Mouse (Mus musculus): ENCODE measurements around the gene Fnbp1. TPM values are rescaled to one million over a fixed set of nuclear protein-coding genes. Genes with fewer than 3 reads are reported as not detected.

Fnbp1 gene
- polyA plus RNA-seq, 1 experiment = 101 TPM

DNA sequence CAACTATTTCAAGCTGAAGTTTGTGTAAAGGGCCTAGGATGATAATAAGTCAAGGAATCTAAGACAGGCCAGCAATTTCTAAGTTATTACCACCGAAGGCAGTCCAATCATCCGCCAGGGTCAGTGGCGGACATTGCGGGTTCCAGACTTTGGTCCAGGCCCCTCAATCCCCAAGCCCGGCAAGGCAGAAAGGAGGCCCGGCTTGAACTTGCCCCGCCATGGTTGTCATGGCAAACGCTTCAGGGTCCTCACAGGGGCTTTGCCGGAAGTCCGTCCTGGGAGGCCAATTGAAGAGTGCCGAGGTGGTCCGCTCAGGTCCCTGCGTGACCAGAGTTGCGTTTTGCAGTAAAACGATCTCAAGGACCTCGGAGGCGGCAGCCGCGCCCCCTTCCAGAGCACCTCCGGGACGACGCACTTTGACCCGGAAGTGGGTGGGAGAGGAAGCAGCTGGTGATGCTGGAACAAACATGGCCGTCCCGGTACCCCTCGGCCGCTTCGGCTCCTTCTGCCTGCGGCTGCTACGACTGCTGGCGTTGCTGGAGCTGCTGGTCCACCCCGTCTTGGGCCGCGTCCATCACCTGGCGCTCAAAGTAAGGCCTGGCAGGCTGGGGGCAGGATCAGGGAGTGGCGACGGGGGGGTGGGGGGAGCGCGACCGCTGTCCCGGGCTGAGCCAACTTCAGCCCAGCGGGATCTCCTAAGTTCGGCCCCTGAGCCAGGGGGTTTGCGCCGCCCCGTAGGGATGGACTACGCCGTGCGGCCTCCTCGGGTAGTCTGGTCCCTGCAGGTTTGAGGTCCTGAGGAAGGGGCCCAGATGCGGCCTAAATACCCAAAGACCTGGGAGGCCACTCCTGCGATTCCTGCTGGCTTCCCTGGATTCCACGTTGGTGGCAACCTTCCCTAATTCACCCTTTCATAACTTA, 10.3 kb upstream of the Fnbp1 start, which contains the start of gene Gpr107:
TSS of gene Gpr107 (plus strand) at position 425 of the 921 bp plus-strand sequence.
- DNase-seq (ENCODE audit: extremely low spot score in 1 of 2, low spot score in 1 of 2) = peak; percentile 71 to 83

- no peak for DNase-seq (ENCODE audit: extremely low spot score in 1 of 2, low spot score in 1 of 2)
Observed at GRCm38 (mm10) chr2:31150762-31151161, 9.0 kb upstream of the Fnbp1 start.

GRCm38 (mm10) chr2:31147054-31147453, 5.2 kb upstream of the Fnbp1 start:
- no peak for DNase-seq (ENCODE audit: extremely low spot score in 1 of 2, low spot score in 1 of 2)

DNA sequence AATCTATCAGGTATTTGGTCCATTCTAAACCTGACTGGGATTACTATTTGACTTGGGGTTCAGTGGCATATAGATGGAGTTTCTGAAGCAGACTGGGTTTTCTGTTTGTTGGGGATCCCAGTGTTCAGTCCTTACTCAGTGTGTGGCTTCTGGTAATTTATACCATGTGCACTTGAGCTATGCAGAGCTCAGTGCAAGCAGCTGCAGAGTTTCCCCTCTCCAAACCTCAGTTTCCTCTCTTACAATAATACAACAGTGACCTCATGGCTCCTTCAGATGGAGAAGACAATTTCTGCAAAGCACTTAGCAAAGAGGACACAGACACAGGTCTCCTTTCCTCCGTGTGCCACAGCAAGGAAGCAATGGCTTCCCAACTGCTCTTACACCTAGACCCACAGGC, 3.1 kb upstream of the Fnbp1 start:
- DNase-seq (ENCODE audit: extremely low spot score in 1 of 2, low spot score in 1 of 2) = no peak

DNA sequence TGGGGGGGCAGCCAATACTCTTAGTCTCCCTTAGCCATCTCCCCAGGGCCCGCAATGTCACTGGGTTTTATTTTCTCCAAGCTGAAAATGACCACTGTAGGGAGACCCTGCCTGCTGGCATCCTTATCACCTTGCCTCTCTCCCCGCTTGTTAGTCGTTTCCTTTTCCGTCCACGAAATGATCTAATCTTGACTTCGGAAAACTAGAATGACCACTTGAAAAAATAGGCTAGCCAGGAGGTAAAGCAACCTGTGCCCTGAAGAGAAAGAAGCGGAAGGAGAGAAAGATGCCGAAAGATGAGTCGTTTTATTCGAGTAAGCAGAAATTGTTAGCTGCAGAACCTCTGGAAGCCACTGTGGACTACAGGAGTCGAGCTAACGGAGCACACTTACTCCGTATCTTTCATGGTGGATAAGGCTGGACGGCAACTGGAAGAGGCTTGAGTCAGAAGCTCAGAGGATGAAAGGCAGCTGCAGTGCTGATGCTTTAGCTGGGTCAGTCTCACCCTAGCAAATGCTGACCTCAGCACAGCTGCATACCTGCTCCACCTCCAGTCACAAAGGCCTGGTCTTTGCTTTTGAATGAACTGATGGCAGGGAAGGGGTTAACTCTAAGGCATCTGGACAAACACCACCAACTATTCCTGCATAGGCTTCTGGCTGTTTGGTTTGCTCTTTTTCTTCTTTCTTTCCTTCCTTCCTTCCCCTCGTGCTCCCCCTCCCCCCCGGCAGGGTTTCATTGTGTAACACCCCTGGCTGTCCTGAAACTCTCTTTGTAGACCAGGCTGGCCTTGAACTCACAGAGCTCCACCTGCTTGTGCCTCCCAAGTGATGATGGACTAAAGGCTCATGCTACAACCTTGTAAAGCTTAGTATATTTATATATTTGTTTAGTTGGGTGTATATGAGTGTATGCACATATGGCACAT, 2.2 kb upstream of the Fnbp1 start:
- DNase-seq (ENCODE audit: extremely low spot score in 1 of 2, low spot score in 1 of 2) = no peak

DNA sequence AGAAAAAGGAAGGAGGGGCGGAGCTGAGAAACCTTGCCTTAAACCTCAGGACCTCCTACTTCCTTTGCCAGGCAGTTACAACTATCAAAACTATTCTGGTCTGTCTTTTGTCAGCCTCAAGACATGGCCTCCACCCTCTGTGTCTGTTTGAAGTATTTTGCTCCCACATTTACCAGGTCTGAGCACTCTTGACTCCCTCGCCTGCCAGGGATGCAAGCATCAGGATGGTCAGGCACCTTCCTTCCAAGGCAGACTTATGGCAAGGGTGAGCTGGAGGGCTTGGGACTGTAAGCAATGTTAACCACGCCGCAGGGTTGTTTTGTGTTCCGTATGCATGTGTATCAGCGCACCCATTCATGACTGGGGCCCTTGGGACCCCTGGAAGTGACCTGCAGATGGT, 1.5 kb upstream of the Fnbp1 start:
- no peak for DNase-seq (ENCODE audit: extremely low spot score in 1 of 2, low spot score in 1 of 2)

DNA sequence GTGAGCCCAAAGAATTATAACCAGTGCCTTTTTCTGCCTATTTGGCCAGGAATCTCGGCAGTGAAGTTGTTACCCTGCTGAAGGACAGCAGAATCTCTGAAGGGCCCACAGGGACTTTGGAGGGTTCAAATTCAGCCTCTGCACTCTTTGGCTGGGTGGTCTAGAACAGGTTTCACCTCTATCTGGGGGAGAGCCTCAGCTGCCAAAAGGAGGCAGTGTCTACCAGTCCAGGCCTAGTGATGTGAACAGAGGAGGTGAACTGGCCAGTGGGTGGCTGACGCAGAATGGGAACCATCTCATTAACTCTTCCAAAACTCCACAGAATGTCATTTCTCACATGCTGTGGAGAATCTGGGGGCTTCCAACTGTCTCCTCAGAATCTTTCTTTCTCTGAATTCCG, 697 bp upstream of the Fnbp1 start:
- DNase-seq (ENCODE audit: extremely low spot score in 1 of 2, low spot score in 1 of 2) = no peak

GRCm38 (mm10) chr2:31141074-31141866, 538 bp downstream of the Fnbp1 start:
- no peak for DNase-seq (ENCODE audit: extremely low spot score in 1 of 2, low spot score in 1 of 2)

GRCm38 (mm10) chr2:31140772-31141073, 1.1 kb downstream of the Fnbp1 start:
- no peak for DNase-seq (ENCODE audit: extremely low spot score in 1 of 2, low spot score in 1 of 2)

- no peak for DNase-seq (ENCODE audit: extremely low spot score in 1 of 2, low spot score in 1 of 2)
Observed at GRCm38 (mm10) chr2:31139991-31140771, 1.6 kb downstream of the Fnbp1 start.

DNA sequence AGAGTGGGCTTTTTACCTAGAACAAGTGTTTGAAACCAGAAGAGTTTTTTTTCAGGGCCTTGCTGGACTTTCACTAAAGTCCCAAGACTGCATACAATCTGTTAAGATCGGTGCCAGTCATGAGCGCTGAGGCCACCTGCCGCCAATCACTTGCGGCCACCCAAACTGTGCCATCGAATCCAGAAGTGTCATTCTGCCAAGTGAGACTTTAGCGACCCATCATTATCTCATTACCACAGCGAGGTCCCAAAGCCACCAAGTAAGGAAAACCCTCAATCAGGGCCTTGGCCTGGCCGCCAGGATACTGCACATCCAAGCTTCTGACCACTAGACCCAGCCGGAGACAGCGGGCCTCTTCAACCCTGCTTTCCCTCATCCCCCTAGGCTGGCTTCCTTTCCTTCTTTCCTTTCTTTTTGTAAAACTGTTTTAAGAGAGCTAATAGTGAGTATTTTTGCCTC, 2.6 kb downstream of the Fnbp1 start:
- DNase-seq (ENCODE audit: extremely low spot score in 1 of 2, low spot score in 1 of 2) = no peak

- DNase-seq (ENCODE audit: extremely low spot score in 1 of 2, low spot score in 1 of 2) = no peak
Observed at GRCm38 (mm10) chr2:31137018-31137590, 4.7 kb downstream of the Fnbp1 start.

DNA sequence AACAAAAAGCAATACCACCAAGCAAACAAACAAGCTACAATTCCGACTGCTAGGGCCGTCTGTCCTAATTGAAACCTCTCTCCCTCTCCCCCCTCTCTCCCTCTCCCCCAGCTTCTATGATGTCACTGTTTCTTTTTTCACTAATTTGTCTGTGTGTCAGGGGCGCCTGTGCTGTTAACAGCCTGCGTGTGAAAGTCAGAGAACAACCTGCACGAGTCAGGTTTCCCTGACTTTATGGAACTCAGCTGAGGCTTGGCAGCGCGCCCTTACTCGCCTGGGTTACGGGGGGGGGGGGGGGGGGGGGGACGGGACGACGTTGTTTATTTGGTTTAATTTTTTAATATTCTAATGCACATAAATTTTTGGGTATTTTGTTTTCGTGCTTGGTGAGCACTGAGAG, 5.5 kb downstream of the Fnbp1 start:
- DNase-seq (ENCODE audit: extremely low spot score in 1 of 2, low spot score in 1 of 2) = no peak

GRCm38 (mm10) chr2:31135512-31135931, 6.3 kb downstream of the Fnbp1 start:
- DNase-seq (ENCODE audit: extremely low spot score in 1 of 2, low spot score in 1 of 2) = no peak

DNA sequence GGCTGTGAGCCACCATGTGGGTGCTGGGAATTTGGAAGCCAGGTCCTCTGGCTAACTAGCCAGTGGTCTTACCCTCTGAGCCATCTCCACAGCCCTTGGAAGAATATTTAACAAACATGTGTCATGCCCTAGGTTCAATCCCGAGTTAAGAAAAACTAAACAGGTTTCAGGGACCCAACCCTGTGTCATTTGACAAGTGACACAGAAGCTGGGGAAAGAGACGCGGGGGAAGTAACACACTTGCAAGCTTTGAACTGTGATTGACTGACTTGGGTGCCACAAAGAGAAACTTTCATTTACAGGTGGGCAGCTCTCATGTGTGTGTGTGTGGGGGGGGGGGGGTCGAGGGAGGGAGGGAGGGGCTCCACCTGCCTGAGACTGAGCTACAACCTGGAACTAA, 7.8 kb downstream of the Fnbp1 start:
- no peak for DNase-seq (ENCODE audit: extremely low spot score in 1 of 2, low spot score in 1 of 2)

DNA sequence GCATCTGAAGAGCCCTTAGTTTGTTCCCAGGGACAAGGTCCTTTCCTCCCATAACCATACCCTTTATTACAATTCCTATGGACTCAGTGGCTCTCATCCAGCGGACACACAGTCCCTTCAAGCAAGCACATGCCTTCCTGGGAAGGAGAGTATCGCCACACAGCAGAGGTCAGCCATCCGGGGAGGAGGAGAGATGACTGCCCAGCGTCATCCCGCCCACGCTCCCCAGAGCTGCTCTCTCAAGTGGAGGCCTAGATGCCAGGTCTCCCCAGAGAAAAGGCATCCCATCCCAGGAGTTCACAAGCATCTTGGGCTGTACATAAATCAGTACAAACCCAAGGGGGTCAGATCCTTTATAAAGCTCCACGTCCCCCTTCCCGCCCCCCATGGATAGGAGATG, 9.1 kb downstream of the Fnbp1 start:
- no peak for DNase-seq (ENCODE audit: extremely low spot score in 1 of 2, low spot score in 1 of 2)

GRCm38 (mm10) chr2:31130815-31131299, 11.0 kb downstream of the Fnbp1 start:
- no peak for DNase-seq (ENCODE audit: extremely low spot score in 1 of 2, low spot score in 1 of 2)

GRCm38 (mm10) chr2:31129742-31130518, 11.9 kb downstream of the Fnbp1 start:
- DNase-seq (ENCODE audit: extremely low spot score in 1 of 2, low spot score in 1 of 2) = no peak

DNA sequence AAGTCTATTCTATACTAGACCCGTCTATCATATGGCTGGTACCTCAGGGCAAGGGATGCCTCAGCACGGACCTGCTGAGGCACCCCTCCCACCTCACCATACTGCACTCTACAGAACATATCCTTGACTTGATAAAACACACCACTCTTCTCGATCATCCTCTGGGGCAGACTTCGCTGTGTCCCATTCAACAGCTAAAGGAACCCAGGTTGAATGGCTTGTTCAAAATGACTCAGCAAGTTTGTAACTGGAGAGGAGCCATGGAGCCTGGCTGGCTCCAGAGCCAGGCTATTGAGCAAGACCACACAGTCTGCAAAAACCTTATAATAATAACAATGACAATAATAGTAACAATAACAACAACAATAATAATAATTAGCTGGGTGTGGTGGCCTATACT, 13.9 kb downstream of the Fnbp1 start:
- no peak for DNase-seq (ENCODE audit: extremely low spot score in 1 of 2, low spot score in 1 of 2)

Measured in frontal cortex, adult 2 months (tissue).